Mouse (Mus musculus): ENCODE measurements around the gene Ncdn. TPM values are rescaled to one million over a fixed set of nuclear protein-coding genes. Genes with fewer than 3 reads are reported as not detected.

Gene Ncdn
- polyA plus RNA-seq (2012; rRNA removed): 41.4 and 42.4 TPM in 2 replicates

GRCm38 (mm10) chr4:126753268-126754230 lies at the start of gene Ncdn, which contains the start of gene AU040320:
Gene Ncdn (minus strand): TSS chr4:126753438.
Gene AU040320 (plus strand): TSS chr4:126753544.

GRCm38 (mm10) chr4:126736001-126736414 lies 17.2 kb downstream of the Ncdn start, which contains the start of gene Tfap2e:
Gene Tfap2e (minus strand): TSS chr4:126736240.

Other genes starting within 250 kb of the Ncdn start
- gene Ago4, start 220.0 kb downstream of the Ncdn start, polyA plus RNA-seq (2012; rRNA removed): 1.1 and 1.3 TPM in 2 replicates
- gene Clspn, start 196.5 kb downstream of the Ncdn start, polyA plus RNA-seq (2012; rRNA removed): 0.47 and 0.60 TPM in 2 replicates
- gene 5730409E04Rik, start 143.6 kb downstream of the Ncdn start, polyA plus RNA-seq (2012; rRNA removed): 7.1 and 8.8 TPM in 2 replicates
- gene Psmb2, start 75.8 kb downstream of the Ncdn start, polyA plus RNA-seq (2012; rRNA removed): 129 and 150 TPM in 2 replicates
- not detected in 2 replicates for gene Tfap2e, start 17.2 kb downstream of the Ncdn start, polyA plus RNA-seq (2012; rRNA removed)
- 53.6 and 68.6 TPM in 2 replicates for gene AU040320, start 106 bp upstream of the Ncdn start, polyA plus RNA-seq (2012; rRNA removed)
- gene Zmym4, start 214.7 kb upstream of the Ncdn start, polyA plus RNA-seq (2012; rRNA removed): 1.7 and 2.5 TPM in 2 replicates